Mouse (Mus musculus) ES-E14 (cell line): ENCODE measurements around the gene Olfr128. TPM values are rescaled to one million over a fixed set of nuclear protein-coding genes. Genes with fewer than 3 reads are reported as not detected.

Source experiments
- DNase-seq: peaks from one replicate; pipeline ENCODE4 v3.0.0-alpha.2; 2013; ENCODE audit warnings: low read depth, low spot score
- H3K27ac ChIP-seq: 2 replicates; pipeline ENCODE4 v1.5.1; 2012; ENCODE audit warnings: low read depth, mild to moderate bottlenecking, low read length, moderate library complexity, mixed read lengths; ENCODE audit not compliant: poor library complexity, insufficient read depth, severe bottlenecking
- H3K36me3 ChIP-seq: 2 replicates; pipeline ENCODE4 v1.6.1; 2012; ENCODE audit warnings: mild to moderate bottlenecking, low read length, moderate library complexity, mixed read lengths; ENCODE audit not compliant: control insufficient read depth, poor library complexity, insufficient read depth, severe bottlenecking
- H3K4me1 ChIP-seq, 2 experiments: fragments of 150-350 bp in 1 of 2; sonication (generic) in 1 of 2; 2 replicates each; pipeline ENCODE4 v1.6.1; 2012; ENCODE audit warnings: low read length in 2 of 2, mild to moderate bottlenecking in 1 of 2, mixed read lengths in 1 of 2; ENCODE audit not compliant: control insufficient read depth in 2 of 2, insufficient read depth in 2 of 2, poor library complexity in 1 of 2
- H3K4me3 ChIP-seq, 2 experiments: fragments of 150-350 bp in 1 of 2; sonication (generic) in 1 of 2; 2 replicates each; pipeline ENCODE4 v1.5.1; 2012; ENCODE audit warnings: low read length in 2 of 2, low read depth in 1 of 2, mild to moderate bottlenecking in 1 of 2, mixed read lengths in 1 of 2; ENCODE audit not compliant: insufficient read depth in 1 of 2, poor library complexity in 1 of 2, severe bottlenecking in 1 of 2
- H3K9ac ChIP-seq: 2 replicates; pipeline ENCODE4 v1.6.1; 2012; ENCODE audit warnings: low read depth, mild to moderate bottlenecking, low read length, mixed read lengths; ENCODE audit not compliant: poor library complexity, insufficient read depth, severe bottlenecking
- H3K9me3 ChIP-seq: fragments of 150-350 bp; sonication (generic); 2 replicates; pipeline ENCODE4 v1.6.1; 2012; ENCODE audit warnings: low read depth, mild to moderate bottlenecking, low read length; ENCODE audit not compliant: control insufficient read depth, insufficient read depth
- CHD2 ChIP-seq: IDR thresholded peaks from 2 replicates; pipeline ENCODE4 v1.6.1; 2014; ENCODE audit warnings: mild to moderate bottlenecking, low read depth, low read length, inconsistent platforms
- HCFC1 ChIP-seq: IDR thresholded peaks from 2 replicates; pipeline ENCODE4 v1.6.1; 2012; ENCODE audit warnings: low read length, inconsistent platforms, borderline replicate concordance; ENCODE audit not compliant: insufficient read depth
- MAFK ChIP-seq: IDR thresholded peaks from 2 replicates; pipeline ENCODE4 v1.6.1; 2014; ENCODE audit warnings: mild to moderate bottlenecking, low read depth, low read length, inconsistent platforms; ENCODE audit not compliant: insufficient read depth
- ZC3H11A ChIP-seq: IDR thresholded peaks from 2 replicates; pipeline ENCODE4 v1.6.1; 2012; ENCODE audit warnings: low read depth, mild to moderate bottlenecking, inconsistent platforms, low read length, borderline replicate concordance
- ZNF384 ChIP-seq: IDR thresholded peaks from 2 replicates; pipeline ENCODE4 v1.6.1; 2012; ENCODE audit warnings: low read depth, low read length, inconsistent platforms
- in situ Hi-C, 2 experiments: fragments of 600-800 bp; cut with MboI; formaldehyde crosslinking; loops; one replicate each; pipeline ENCODE4 v1.15.1; 2025; ENCODE audit warnings: low sequenced_read_pairs in 2 of 2, inconsistent platforms in 1 of 2; ENCODE audit not compliant: unreplicated experiment in 2 of 2
- total RNA-seq: library from RNA; depleted of rRNA; stranded (reverse); fragments of 300-350 nt; gene quantifications from 2 replicates; pipeline ENCODE4 v1.2.3, GENCODE M21; 2012; rRNA removed

Gene Olfr128
- total RNA-seq, 1 experiment, result not detected

GRCm38 (mm10) chr17:37973591-37973990 lies 53.2 kb downstream of the Olfr128 start:
- H3K9ac ChIP-seq, result no peak overlapping the region
- no peaks in the 10 kb centered on the region for H3K4me1 ChIP-seq
- no peaks in the 10 kb centered on the region for H3K36me3 ChIP-seq
- TF ChIP-seq MAFK (no peak), ZNF384 (no peak), HCFC1 (no peak), ZC3H11A (no peak), CHD2 (no peak)
- no peak overlapping the region for H3K27ac ChIP-seq
- no peak overlapping the region for H3K4me3 ChIP-seq
- no peak for DNase-seq
- in situ Hi-C loops, result no loop called here
- H3K9me3 ChIP-seq, result no peaks in the 10 kb centered on the region

Other genes with a start within 250 kb of the Olfr128 start
- not detected in 2 replicates for gene Olfr119, start 224.0 kb upstream of the Olfr128 start, total RNA-seq
- not detected in 2 replicates for gene Olfr120, start 198.7 kb upstream of the Olfr128 start, total RNA-seq
- gene Olfr121, start 171.7 kb upstream of the Olfr128 start, total RNA-seq, result not detected in 2 replicates
- gene Olfr122, start 151.9 kb upstream of the Olfr128 start, total RNA-seq, result not detected in 2 replicates
- gene Olfr123, start 127.0 kb upstream of the Olfr128 start, total RNA-seq, result not detected in 2 replicates
- gene Olfr124, start 120.7 kb upstream of the Olfr128 start, total RNA-seq, result not detected in 2 replicates
- gene Olfr125, start 87.6 kb upstream of the Olfr128 start, total RNA-seq, result not detected in 2 replicates
- gene Olfr126, start 73.1 kb upstream of the Olfr128 start, total RNA-seq, result not detected in 2 replicates
- gene Olfr127, start 20.1 kb upstream of the Olfr128 start, total RNA-seq, result not detected in 2 replicates
- gene Olfr761, start 32.5 kb downstream of the Olfr128 start, total RNA-seq, result not detected in 2 replicates
- gene Olfr129, start 139.5 kb downstream of the Olfr128 start, total RNA-seq, result not detected in 2 replicates
- not detected in 2 replicates for gene Olfr130, start 143.4 kb downstream of the Olfr128 start, total RNA-seq
- gene Olfr131, start 168.1 kb downstream of the Olfr128 start, total RNA-seq, result not detected in 2 replicates
- not detected in 2 replicates for gene Olfr132, start 214.0 kb downstream of the Olfr128 start, total RNA-seq
- not detected in 2 replicates for gene Olfr133, start 224.7 kb downstream of the Olfr128 start, total RNA-seq